Mouse (Mus musculus): ENCODE measurements around the gene Fstl4.
A peak's percentile ranks its signal among the peaks of the same experiment; 100 is the strongest.
"Not testable (repeated sequence)": the region's sequence is repeated elsewhere in the genome, so short reads cannot be mapped to it uniquely, and the experiment has no call there.

Fstl4 gene

DNA sequence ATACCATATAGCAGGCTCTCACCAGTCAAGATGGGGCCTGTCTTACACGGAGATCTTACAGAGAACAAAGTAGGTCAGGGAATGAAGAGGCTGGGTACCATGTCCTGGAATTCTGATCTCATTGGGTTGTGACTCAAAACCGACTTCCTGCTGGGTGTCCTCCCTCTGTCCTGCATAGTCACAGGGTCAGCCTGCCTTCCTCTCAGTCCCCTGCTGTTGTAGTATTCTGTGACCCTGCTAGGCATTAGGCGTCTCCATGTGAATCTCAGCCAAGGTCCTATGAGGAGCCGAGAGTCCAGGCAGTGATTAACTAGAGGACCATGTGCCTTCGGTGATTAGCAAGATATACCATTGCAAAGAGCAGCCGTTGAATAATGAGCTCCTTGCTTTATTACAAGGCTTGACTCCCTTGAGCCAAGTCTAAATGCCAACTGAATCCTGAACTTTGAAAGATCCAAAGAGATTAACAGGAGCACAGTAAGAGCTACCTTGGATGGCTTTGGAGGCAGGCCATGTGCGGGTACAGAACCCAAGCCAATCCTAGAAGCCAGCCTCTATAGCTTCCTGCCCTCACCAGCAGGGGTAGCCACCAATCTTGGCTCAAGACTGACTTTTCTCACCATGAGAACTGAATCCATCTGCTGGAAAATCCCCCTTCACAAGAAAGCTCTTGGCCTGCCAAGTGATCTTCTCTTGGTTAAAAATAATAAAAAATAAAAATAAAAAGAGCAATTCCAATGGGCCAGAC, 264.2 kb downstream of the Fstl4 start:
- no peak for DNase-seq

DNA sequence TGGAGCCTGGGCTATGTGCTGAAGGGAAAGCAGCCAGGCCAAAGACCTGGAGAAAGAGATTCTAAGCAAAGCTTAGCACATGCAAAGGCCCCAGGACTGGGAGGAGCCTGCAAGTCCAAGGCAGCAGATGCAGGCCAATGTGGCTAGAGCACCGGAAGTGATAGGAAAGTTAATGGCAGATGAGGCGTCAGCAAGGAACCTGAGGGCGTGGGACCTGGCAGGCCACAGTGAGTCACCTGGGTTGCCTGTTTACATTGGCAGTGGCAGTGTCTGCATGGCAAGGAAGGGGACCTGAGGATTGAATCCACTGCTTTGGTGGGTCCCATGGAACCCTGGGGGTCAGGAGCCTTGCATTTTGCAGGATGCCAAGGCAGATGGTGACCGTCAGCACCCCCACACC, 267.3 kb downstream of the Fstl4 start:
- DNase-seq, result no peak

DNA sequence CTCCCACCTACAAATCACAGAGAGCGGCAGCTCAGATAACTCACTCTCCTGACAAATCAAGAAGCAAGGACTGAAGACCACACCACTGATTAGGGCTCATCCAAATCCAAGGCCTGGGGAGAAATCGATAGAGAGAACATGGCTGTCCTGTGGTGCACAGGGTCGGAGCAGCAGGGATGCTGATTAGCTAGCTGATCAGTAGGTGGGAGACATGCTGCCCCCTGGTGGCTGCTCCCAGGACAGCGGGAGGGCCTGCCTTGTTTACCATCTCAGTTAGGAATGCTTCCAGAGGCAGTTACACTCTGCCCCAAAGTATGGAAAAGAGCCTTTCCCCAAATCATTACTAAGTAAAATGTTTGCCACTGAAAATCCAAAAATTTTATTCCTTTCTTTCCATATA, 267.9 kb downstream of the Fstl4 start:
- DNase-seq, result peak; percentile 89

DNA sequence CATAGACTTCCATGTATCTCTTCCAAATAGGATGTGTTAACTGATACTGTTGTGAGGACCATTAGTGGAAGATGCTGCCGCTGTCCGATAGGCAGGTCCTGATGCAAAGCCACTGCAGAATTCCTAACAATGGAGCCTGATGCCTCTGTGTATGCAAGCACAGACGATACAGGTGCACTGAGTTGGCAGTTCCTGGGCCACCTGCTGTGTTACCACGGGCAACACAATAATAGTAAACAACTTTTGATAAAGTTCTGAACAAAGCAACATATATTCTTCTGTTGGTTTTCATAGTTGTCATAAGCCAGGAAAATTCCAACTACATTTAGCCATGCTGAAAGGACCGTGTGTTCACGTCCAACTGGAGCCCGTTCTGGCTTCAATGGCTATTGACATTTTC, 271.0 kb downstream of the Fstl4 start:
- DNase-seq, result no peak

DNA sequence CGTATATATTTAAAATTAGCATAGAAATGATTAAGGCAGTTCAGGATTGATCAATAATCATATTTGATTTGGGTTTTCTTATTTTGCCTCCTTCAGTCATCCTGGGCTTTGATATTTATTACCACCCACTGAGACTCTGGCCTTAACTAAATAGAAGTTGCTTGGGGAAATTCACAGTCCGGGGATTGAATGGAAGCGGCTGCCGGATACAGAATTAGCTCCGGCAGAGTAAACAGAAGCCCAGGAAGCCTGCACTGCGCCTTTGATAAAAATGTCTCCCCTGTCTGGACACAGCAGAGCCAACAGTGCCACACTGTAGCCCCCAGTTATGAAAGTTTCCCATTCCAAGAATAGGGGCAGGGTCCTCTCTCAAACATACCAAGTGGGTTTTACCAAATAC, 282.4 kb downstream of the Fstl4 start:
- DNase-seq, result no peak

DNA sequence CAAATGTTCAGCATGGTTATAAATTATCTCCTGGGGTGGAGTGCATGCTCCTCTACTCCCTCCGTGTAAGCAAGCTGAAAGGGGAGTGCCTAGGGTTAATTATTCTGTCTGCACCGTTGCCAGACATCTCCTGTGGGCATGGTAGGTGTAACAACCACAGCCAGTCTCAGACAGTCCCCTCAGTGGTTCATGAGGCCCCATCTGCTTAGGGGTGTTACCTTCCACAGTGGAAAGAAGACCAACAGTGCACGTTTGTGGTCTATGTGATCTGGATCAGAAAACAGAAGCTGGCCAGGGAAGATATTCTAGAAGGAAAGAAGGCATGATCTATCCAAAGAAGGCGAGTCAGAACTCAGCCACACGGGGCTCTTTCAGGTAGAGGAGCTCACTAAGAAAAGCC, 289.7 kb downstream of the Fstl4 start:
- DNase-seq, result no peak

DNA sequence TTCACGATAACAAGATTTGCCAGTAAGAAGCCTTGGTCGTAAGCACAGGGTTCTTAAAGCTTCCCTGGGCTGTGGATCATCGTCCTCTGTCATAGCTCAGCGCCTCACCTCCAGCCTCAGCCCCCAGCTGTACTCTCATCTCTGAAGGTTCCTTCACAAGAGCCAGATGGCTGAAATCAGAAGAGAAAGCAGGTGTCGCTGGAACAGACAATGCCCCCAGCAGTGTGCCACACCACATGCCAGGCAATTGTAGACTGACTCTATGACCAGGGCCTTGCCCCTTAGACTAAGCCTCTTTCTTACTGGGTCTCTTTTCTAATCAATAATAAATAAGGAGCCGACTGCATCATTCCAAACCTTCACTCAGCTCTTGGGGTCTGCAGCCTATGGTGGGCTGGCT, 291.5 kb downstream of the Fstl4 start:
- DNase-seq, result no peak

DNA sequence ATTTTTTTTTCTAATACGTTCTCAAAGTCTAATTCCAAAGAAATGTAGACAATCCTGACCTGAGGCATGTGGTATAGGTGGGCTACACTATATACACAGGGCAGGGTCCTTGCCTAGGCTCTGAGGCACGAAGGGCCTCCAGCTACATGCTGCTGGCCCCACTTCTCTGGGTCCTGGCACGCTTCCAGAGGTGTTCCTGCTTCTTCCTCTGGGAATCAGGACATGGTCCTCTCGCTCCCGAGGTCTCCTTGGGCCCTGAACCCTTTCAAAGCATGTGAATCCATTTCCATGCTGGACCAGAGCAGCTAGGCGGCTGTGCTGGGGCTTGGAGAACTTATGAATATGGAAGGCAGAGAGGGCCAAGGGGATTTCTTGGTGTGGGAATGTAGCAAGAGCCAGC, 292.3 kb downstream of the Fstl4 start:
- no peak for DNase-seq

DNA sequence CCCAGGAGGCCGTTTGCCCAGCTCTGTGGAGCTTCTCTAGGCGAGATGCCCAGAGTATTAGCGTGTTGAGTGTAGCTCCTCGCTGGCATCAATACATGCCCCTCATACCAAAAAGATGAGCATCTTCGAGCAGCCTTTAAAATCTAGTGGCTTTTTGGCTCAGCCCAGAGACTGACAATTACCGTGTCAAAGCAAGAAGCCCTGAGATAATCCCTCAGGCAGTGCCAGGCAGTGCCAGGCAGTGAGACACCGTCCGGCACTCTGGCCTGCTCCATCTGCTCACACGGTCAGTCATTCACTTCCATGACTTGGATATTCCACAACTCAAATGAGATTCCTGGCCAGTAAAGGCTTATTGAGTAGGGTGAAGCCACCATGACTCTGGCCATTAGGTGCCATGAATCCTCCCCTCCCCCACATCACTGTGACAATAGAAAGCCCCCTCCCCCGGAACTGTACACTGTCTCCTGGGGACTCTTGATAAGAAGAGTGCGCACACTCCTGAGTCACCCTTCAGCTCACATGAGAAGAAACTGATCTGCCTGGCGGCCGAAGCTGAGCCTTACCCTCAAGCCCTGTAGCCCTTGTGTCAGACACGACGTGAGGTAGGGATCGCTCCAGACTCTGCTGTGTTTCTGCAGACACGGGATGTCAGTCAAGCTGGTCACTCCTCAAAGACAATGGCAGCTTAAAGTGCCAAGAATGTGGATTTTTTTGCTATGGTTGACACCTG, 293.6 kb downstream of the Fstl4 start:
- no peak for DNase-seq

DNA sequence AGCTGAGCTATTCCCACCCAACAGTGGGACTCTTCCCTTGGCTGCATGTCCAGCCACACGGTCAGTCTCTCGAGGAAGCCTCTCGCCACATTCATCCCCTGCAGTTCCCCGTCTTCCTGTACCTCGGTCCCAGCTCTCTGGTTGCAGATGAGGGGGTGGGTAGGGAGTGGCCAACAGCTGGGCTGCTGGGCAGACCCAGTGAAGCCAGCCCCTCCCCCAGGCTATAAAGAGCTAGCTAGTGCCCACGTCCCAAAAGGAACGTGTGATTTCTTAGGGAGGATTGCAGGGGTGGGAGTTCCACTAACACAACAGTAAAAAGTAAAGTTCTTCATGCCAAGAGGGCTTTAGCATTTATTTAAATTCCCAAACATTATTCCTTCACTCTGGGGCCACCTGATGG, 294.1 kb downstream of the Fstl4 start:
- no peak for DNase-seq

DNA sequence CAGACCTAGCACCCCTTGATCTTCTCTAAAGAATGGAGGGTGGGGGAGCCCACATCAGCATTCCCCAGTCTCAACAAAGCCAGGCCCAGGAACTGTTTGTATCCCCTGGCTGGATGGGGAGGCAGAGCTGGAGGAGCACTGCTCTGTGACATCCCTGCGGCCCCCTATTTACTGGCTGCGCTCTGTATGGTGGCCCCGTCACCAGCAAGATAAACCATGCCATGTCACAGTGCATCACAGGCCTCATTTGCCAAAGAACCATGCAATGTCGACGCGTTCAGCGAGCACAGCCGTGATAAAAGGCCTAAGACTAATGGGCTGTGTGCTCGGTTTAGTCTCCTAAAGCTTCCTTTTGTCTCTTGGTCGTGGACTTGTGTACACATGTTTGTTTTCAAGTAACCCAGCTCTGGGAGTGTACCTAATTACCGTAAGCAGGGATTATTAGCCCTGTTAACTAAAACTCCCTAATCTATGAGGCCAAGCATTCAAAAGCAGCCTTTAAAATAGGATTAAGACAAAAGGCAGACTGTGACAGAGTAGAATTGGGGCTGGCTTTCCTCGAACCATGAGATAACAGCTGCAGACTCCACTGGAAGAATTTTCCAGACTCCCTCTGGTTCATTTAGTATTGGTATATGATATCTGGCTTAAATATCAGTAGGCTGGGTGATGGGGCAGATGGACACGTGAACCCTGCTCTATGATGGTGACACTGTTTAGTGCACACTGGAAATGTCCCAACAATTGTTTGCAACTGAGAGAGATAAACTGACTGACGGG, 303.5 kb downstream of the Fstl4 start:
- no peak for DNase-seq

DNA sequence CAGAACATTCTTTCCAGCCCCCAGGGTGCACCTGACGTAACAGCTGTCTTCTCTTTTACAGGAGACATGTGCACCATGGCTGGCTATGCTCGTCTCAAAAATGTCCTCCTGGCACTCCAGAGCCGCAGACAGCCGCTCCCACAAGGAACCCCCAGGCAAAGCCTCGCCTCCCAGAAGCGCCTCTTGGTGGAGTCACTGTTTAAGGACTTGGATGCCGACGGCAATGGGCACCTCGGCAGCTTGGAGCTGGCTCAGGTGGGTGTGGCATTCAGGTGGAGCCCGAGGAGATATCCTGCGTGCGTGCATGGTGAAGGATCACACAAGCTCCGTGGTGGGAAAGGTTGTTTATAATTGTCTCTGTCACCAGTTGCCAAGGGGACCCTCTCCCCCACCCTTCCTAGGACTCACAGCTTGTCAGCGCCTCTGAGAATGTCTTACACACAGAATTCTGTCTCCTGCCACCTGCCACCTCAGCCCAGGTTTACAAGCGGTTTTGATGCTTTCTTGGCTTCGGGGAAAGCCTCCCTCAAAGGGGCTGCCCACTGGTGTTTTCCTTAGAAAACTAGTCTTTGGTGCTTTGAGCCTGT, 304.1 kb downstream of the Fstl4 start:
- no peak for DNase-seq

DNA sequence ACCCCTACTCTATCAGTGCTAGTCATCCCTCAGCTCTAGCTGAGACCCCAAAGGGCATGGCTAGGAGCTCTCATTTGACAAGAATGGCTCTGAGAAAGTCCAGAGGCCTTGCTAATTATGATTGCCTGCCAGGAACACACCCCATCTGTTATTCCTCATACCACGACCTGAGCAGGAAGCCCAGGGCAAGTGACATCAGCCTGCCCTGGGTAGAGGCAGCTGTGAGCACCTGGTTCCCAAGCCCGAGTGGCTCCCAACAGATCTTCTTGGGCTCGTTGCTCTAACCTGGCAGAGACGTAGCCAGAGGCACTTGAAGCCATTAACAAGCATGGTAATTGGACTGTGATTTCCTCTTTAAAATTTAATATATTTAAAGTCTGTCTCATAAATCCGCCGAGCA, 305.3 kb downstream of the Fstl4 start:
- DNase-seq, result peak; percentile 23

DNA sequence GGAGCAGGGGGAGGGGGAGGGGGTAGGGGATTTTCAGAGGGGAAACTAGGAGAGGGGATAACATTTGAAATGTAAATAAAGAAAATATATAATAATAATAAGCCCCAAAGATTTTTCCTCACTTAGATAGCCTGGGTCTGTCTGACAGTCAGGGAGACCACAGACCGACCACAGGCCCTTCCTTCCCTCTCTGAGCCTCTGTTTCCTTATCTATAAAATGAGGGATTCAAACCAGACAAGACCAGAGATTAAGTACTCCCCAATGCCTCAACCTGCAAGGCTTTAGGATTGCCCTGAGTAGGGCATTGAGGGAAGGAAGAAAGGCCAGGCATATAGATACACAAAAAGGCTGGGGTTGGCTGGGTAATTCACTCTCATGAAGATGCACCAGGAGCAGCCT, 307.2 kb downstream of the Fstl4 start:
- DNase-seq, result no peak

DNA sequence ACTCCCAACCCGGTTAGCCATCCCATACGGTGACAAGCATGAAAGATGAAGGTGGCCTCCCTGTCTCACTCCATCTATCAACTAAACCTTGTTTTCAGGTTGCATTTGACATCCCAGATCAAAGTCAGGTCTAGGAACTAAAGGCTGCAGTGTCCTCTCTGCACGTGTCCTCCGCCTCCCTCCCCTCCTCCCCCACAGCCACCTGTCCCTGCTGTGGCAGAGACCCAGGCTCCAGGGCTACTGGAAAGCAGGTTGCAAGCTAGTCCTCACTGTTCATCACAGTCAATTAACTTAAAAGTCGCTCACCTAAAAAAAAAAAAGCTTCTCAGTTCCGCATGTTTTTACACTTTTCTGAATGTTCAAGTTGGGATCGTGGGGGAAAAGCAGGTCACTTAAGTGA, 313.2 kb downstream of the Fstl4 start:
- DNase-seq, result no peak

DNA sequence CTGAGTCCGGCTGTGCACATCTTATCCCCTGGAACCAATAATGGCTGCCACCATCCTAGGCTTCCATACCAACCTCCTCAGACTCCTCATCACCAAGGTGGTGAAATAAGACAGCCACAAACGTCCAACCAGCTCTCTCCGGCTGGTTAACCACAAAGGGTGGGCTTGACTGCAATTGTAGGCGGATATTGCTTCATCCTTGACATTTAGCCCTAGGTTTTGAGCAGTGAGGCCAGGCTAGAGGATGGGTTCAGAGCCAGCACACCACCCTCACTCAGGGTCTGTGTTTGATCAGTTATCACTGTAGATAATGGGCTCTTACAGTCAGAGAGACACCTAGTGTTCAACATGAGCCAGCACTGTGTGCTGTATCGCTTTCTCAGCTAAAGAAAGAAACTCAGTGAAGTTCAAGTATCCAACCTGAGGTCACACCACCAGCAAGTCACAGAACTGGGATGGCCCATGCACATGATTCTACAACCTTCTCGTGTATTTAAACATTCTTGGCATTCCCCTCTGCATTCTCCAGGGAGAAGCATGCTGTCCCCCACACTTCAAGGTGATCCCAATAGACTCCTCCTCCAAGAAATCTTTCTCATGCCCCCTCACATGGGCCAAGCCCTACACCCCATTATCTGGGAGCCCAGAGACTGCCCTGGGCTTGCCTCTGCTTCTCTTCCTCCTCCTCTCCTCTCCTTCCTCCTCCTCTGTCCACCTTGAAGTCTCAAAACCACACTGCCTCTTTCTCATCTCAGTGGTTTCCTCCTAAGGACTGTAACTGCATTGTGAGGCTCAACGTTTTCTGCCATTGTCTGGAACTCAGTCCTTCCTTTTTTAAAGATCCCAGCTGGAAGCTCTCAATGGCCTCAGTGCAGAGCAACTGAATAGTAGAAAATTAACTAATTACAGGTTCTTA, 314.2 kb downstream of the Fstl4 start:
- DNase-seq, result no peak

DNA sequence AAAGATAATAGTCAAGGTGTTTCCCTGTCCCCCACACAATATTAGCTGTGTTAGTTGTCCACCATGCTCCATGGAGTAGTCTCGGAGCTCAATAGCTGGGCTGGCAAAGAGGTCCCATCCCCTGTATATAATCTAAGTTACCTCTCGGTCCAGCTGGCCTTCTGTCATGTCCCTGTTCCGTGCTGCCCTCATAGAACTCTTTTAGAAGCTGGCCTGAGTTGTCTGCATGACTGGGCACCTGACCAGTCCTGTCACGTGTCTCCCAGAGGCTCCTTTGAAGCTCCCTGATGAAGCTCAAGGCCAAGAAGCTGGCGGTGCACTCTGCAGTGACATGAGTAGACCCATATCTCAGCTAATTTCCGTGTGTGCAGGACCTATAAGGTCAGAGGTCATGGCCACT, 316.9 kb downstream of the Fstl4 start:
- DNase-seq, result no peak

DNA sequence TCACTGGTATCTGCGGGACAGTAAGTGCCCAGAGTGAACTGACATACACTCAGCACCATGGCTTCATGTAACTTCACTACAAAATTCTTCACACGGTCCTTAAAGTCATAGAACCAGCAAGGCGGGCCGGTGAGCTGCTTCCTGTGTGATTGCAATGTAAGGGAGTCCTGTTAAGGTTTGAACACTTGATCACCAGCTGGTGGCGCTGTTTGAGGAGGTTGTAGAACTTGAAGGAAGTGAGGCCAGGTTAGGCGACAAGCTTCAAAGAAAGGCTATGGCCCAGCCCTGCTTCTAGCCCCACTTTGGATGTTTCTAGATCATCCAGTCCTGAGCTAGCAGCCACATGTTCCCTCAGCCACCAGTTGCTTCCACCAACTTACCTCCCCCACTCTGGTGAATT, 320.9 kb downstream of the Fstl4 start:
- peak; percentile 44 for DNase-seq

DNA sequence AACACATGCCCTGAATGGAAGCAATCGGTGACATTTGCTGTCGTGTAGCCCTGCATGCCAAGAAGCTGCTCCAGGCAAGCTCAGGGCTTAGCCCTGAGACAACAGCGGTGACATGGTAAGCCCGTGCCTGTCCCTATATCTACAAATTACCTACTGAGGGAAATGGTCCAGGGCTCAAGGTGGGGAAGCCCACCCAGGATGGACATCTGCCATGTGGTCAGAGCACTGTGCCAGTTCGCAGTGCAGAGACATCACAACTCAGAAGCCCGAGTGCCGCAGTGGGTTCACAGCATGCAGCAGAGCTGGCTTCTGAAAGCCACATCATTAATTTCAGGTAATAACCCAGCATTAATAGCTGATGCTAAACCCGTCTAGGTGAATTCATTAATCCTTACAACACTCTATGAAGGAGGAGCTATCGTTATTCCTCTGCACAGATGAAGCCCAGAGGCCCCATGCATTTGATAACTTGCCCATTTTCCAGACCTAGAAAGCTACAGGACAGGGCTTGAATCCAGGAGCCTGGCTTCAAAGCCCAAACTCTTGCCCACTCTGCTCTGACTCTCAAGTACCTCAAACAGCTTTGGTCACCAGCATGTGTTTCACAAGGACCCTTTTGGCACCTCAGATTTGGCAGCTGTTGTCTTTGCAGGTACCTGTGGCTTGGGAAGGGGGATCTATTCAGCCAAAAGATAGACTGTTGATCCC, 321.6 kb downstream of the Fstl4 start:
- DNase-seq, result no peak

DNA sequence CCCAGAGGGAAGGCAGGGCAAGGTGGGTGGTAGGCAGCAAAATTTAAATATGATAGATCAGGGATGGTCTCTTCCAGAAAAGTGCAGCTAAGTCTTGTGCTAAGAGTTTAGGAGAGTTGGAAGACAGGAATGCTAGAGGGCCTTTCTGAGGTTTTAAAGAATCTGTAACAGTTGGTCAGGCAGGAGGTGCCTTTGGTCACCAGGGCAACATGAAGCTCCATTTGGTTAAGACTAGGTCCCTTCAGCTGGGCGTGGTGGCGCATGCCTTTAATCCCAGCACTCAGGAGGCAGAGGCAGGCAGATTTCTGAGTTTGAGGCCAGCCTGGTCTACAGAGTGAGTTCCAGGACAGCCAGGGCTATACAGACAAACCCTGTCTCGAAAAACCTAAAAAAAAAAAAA, 323.5 kb downstream of the Fstl4 start:
- DNase-seq, result not testable (repeated sequence)

DNA sequence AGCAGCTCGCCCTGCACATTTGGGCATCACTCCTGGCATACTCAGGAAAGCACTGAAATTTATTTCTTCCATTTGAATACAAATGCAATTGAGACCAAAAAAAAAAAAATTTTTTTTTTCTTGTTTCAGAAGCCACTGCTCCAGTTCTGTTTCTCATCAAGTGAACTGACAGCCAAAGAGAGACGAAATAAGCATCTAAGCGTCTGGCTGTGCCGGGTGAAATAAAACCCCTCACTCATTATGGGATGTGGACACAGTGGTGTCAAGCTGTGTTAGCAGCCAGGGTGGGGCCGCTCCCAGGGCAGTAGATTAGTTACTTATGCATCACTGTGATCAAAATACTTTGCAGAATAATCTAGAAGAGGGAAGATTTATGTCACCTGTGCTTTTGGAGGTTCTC, 327.2 kb downstream of the Fstl4 start:
- DNase-seq, result no peak

DNA sequence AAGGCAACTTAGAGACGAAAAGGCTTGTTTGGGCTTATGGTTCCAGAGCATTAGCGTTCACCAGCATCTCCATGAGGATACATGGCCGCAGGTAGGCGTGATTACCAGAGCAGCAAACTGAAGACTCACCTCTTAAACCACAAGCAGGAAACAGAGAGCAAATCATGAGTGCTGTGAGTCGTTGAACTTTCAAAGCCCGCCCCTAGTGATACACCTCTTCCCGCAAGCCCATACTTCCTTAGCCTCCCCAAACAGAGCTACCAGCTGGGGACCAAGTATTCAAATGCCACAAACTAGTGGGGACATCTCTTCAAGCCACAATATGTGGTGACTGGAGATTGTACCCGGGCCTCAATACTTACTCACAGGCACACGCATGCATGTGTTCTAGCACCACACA, 332.4 kb downstream of the Fstl4 start:
- DNase-seq, result no peak

All from lung, postnatal 36 days (tissue).